Mouse (Mus musculus) hindbrain, embryonic 16.5 days (tissue): ENCODE results near the gene Boll. TPM values are rescaled to one million over a fixed set of nuclear protein-coding genes. Genes with fewer than 3 reads are reported as not detected.
A peak's percentile ranks its signal among the peaks of the same experiment; 100 is the strongest.
"Not testable (repeated sequence)": the region's sequence is repeated elsewhere in the genome, so short reads cannot be mapped to it uniquely, and the experiment has no call there.

Experiments
- ATAC-seq: fragments of 200-750 bp; cut with Nextera tagmentation; 2 replicates; pipeline ENCODE4 v1.8.0; 2017; ENCODE audit warnings: moderate TSS enrichment, moderate library complexity
- H3K27ac ChIP-seq: fragments of 300-500 bp; sonication (generic); 2 replicates; pipeline ENCODE4 v1.5.1; 2014; ENCODE audit warnings: low read depth, mild to moderate bottlenecking, control low read depth, low read length, moderate library complexity
- H3K27me3 ChIP-seq: fragments of 300-500 bp; sonication (generic); replicated peaks from 2 replicates; pipeline ENCODE4 v1.6.1; 2014; ENCODE audit warnings: low read length; ENCODE audit not compliant: control insufficient read depth, insufficient read depth
- H3K36me3 ChIP-seq: fragments of 300-500 bp; sonication (generic); 2 replicates; pipeline ENCODE4 v1.6.1; 2014; ENCODE audit warnings: mild to moderate bottlenecking, low read length, moderate library complexity, mixed read lengths; ENCODE audit not compliant: control insufficient read depth, insufficient read depth
- H3K4me1 ChIP-seq: fragments of 300-500 bp; sonication (generic); 2 replicates; pipeline ENCODE4 v1.6.1; 2014; ENCODE audit warnings: low read depth, low read length; ENCODE audit not compliant: control insufficient read depth, insufficient read depth
- H3K4me2 ChIP-seq: fragments of 300-500 bp; sonication (generic); 2 replicates; pipeline ENCODE4 v1.6.1; 2014; ENCODE audit warnings: mild to moderate bottlenecking, low read length, control low read depth, moderate library complexity
- H3K4me3 ChIP-seq: fragments of 300-500 bp; sonication (generic); 2 replicates; pipeline ENCODE4 v1.5.1; 2014; ENCODE audit warnings: mild to moderate bottlenecking, low read length, control low read depth, moderate library complexity
- H3K9ac ChIP-seq: fragments of 300-500 bp; sonication (generic); 2 replicates; pipeline ENCODE4 v1.6.1; 2014; ENCODE audit warnings: low read depth, mild to moderate bottlenecking, control low read depth, low read length, moderate library complexity
- H3K9me3 ChIP-seq: fragments of 300-500 bp; sonication (generic); 2 replicates; pipeline ENCODE4 v1.6.1; 2014; ENCODE audit warnings: mild to moderate bottlenecking, low read length, moderate library complexity; ENCODE audit not compliant: control insufficient read depth
- WGBS: fragments of 180-500 bp; shearing (Covaris S2); extraction: QIAGEN DNeasy Blood & Tissue Kit; methylation state at CpG from one replicate; pipeline ENCODE4 v1.1.7; 2014; 5-methylcytosine and 5-hydroxymethylcytosine counted together
- polyA plus RNA-seq: library from polyadenylated mRNA; unstranded; fragments of >200 nt; fragmentation: Nextera tagmentation; extraction: Ambion mirVana; gene quantifications from 2 replicates; pipeline ENCODE4 v1.2.1, GENCODE M21; 2015

The Boll gene
- polyA plus RNA-seq, 1 experiment from 2014 or later: not detected

DNA sequence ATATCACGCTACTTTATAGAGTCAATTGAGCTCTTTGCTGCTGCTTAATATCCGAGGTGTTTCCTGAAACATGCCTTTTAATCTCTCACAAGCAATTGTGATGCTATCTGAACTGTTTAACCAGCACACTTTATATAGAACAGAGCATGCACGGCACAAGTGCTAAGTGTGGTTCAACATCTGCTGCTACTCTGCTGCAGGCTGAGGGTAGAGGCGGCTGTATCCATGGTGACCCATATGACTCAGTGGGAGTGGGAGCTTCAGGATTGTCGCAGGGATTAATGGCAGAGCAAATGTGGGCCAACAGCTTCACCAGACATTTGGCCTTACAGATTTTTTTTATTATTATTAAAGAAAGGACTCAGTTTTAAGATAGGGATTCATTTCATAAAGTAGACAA lies 36.6 kb upstream of the Boll start:
- H3K27ac ChIP-seq: no peak overlapping the region

DNA sequence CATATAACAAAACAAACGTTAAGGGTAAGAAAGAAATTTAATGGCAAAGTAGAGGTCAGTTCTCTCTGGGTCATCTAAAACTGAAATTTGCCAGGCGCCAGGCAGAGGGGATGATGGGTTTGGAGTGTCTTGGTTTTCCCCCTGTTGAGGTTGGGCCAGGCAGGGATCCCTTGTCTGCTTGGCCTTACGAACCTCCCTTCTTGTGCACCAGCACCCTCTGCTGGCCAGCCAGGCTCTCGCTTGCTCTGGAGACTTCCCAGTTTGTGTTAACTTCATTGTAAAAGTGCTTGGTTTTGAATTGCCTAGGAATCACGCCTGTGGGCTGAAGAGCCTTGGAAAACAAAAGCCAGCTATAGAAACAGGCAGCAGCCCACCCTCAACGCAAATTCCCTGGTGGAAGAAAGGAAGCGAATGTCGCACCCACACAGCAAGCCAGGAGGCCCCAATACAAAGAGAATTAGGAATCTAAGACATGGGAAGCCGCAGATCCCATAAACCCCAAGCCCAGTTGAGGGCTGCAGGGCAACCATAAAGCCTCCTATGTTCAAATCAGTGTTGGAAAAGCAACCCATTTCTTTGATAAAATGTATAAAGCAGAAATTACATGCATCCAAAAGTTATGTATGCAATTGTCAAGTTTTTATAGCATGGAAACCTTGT lies 20.0 kb upstream of the Boll start:
- 13% methylated on average over 9 of the region's 9 CpGs for WGBS
- no peak overlapping the region for H3K9ac ChIP-seq

More for the DNA sequence above, 36.6 kb upstream of the Boll start:
- ATAC-seq: peak; percentile 89
- Histone ChIP-seq H3K27me3 (no peaks in the 10 kb centered on the region; the same call in 1 of the 2 replicates), H3K4me2 (no peak overlapping the region), H3K4me3 (no peak overlapping the region), H3K9ac (no peak overlapping the region), H3K9me3 (no peaks in the 10 kb centered on the region), H3K36me3 (no peaks in the 10 kb centered on the region), H3K4me1 (peaks cover 4% of the 10 kb centered on the region)
- 39% methylated on average over 5 of the region's 5 CpGs for WGBS

DNA sequence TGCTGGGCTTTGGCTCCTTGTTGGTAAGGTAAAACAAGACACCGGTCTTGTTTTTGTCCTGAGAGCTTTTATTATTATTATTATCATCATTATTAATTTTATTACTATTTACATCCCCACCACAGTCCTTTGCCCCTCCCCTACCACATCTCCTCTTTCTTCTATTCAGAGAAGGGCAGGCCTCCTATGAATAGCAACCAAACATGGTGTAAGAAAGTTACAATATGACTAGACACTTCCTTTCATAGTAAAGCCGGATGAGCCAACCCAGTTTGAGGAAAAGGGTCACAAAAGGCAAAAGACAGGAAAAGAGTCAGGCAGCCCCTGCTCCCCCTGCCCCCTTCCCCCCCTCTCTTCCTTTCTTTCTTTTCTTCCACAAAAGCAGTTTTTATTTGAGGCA lies 17.3 kb upstream of the Boll start:
- no peaks in the 10 kb centered on the region for H3K27me3 ChIP-seq
- H3K4me2 ChIP-seq: no peak overlapping the region
- WGBS: 71% methylated on average over 2 of the region's 2 CpGs
- H3K9me3 ChIP-seq: no peaks in the 10 kb centered on the region
- H3K36me3 ChIP-seq: no peaks in the 10 kb centered on the region
- H3K9ac ChIP-seq: no peak overlapping the region
- H3K4me1 ChIP-seq: no peaks in the 10 kb centered on the region
- H3K27ac ChIP-seq: no peak overlapping the region
- ATAC-seq: no peak
- H3K4me3 ChIP-seq: no peak overlapping the region

More for the DNA sequence above, 20.0 kb upstream of the Boll start:
- Histone ChIP-seq H3K9me3 (no peaks in the 10 kb centered on the region), H3K4me2 (no peak overlapping the region), H3K27me3 (no peaks in the 10 kb centered on the region), H3K4me1 (no peaks in the 10 kb centered on the region), H3K27ac (no peak overlapping the region), H3K36me3 (no peaks in the 10 kb centered on the region), H3K4me3 (no peak overlapping the region)
- peak; percentile 89 for ATAC-seq

- Histone ChIP-seq H3K4me2 (no peak overlapping the region), H3K4me3 (no peak overlapping the region), H3K9ac (no peak overlapping the region), H3K36me3 (no peaks in the 10 kb centered on the region), H3K4me1 (no peaks in the 10 kb centered on the region), H3K27me3 (no peaks in the 10 kb centered on the region), H3K9me3 (no peaks in the 10 kb centered on the region), H3K27ac (no peak overlapping the region)
- ATAC-seq: no peak
- 86% methylated on average over 3 of the region's 3 CpGs for WGBS
Observed at GRCm38 (mm10) chr1:55372626-55373025, 9.4 kb upstream of the Boll start.

DNA sequence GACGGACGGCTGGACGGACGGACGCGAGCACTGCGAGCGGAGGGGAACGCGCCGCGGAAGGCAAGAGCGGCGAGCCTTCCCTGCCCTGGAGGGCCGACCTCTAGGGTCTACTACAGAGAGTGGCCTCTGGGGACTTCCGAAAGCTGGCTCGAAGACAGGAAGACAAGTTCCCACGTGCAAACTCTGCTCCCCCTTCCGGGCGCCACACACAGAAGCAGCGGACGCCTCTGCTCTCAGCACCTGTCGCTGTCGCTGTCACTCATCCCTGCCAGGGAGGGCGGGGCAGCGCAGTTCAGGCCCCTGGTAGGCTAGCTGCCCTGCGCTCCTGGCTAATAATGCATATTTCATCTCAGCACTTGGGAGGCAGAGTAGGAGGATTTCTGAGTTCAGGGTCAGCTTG lies 317 bp upstream of the Boll start:
- no peaks in the 10 kb centered on the region for H3K36me3 ChIP-seq
- peaks cover 14% of the 10 kb centered on the region for H3K27me3 ChIP-seq
- no peaks in the 10 kb centered on the region for H3K4me1 ChIP-seq
- peak overlapping the region; percentile 44 for H3K9ac ChIP-seq
- H3K9me3 ChIP-seq: peaks cover 7% of the 10 kb centered on the region
- H3K4me2 ChIP-seq: peak overlapping the region; percentile 65
- H3K27ac ChIP-seq: no peak overlapping the region
- ATAC-seq: peak; percentile 85
- H3K4me3 ChIP-seq: peak overlapping the region; percentile 49
- 3% methylated on average over 18 of the region's 27 CpGs for WGBS

DNA sequence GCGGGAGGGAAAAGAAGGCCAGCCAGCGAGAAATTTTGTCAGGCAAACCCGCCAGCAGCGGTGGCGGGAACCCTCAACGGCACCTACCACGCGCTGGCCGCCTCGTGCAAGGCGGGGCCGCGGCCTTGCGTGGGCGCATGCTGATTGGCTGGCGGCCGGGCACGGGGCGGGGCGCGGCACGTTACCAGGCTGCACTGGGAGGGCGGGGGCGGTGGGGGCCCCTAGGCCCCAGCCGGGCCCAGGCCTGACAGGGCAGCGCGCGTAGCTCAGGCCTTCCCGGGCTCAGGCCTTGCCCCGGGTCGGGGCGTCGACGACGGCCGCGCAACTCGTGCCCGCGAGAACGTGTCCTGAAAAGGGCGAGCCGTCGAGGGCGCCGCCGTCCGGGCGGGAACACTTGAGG lies 635 bp downstream of the Boll start:
- ATAC-seq: peak; percentile 54
- Histone ChIP-seq H3K9me3 (peaks cover 7% of the 10 kb centered on the region), H3K9ac (no peak overlapping the region), H3K4me2 (peak overlapping the region; percentile 65; the same call in 1 of the 2 replicates), H3K27ac (no peak overlapping the region), H3K36me3 (no peaks in the 10 kb centered on the region), H3K4me1 (no peaks in the 10 kb centered on the region), H3K4me3 (peak overlapping the region; percentile 49), H3K27me3 (peaks cover 14% of the 10 kb centered on the region)
- 47% methylated on average over 32 of the region's 49 CpGs for WGBS

DNA sequence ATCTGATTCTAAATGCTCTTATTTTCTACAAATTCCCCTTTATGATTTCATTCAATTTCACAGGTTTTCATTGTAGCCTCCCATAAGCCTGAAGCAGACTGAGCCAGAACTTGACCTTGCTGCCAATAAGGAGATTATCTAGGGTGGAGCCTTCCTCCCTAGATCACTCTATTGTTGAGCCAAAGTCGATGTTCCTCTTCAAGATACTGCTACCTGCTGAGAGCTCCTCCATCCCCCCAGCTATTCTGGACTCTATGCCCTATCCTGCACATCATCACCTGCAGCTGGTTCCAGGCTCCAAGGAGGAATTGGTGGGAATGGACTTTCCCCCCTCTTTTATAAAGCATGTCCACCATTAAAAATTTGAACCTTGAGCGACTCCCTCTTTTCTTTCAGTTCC lies 11.4 kb downstream of the Boll start:
- H3K27ac ChIP-seq, H3K9ac ChIP-seq, H3K4me2 ChIP-seq, H3K9me3 ChIP-seq, H3K27me3 ChIP-seq, H3K4me1 ChIP-seq, H3K4me3 ChIP-seq, ATAC-seq, H3K36me3 ChIP-seq: not testable (repeated sequence)
- 73% methylated on average over 2 of the region's 2 CpGs for WGBS

GRCm38 (mm10) chr1:55325496-55325895 lies 37.8 kb downstream of the Boll start:
- H3K9ac ChIP-seq, ATAC-seq, H3K9me3 ChIP-seq, H3K4me3 ChIP-seq, H3K27me3 ChIP-seq, H3K27ac ChIP-seq, H3K36me3 ChIP-seq, H3K4me2 ChIP-seq, H3K4me1 ChIP-seq: not testable (repeated sequence)
- WGBS: 83% methylated on average over 5 of the region's 5 CpGs

DNA sequence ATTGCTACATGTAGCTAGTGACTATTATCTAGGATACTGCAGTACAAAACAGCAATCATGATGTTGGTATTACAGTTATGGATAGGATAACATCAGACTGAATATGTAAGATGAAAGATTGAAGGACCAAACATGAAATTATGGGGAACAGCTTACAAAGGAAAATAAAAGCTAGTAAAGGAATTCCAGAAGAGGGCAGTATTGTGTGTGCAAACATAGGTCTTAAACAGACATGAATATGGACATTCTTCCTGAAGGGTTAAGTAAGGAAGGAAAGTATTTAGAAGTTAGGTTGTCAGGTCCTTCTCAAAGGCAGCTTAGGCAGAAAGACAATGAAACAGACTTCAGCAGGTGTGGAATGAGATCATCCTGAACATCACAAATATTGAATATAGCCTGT lies 62.2 kb downstream of the Boll start:
- Histone ChIP-seq H3K4me2 (no peak overlapping the region), H3K9ac (no peak overlapping the region), H3K36me3 (no peaks in the 10 kb centered on the region), H3K9me3 (peaks cover 5% of the 10 kb centered on the region; the same call in 1 of the 2 replicates), H3K27me3 (no peaks in the 10 kb centered on the region), H3K4me1 (no peaks in the 10 kb centered on the region), H3K4me3 (no peak overlapping the region), H3K27ac (no peak overlapping the region)
- ATAC-seq: no peak
